Mouse (Mus musculus) G1E-ER4 (cell line): ENCODE results near the gene Grb10. TPM values are rescaled to one million over a fixed set of nuclear protein-coding genes. Genes with fewer than 3 reads are reported as not detected.

Experiments used
- GATA1 ChIP-seq: IDR thresholded peaks from one replicate; pipeline ENCODE4 v1.8.0; 2012; ENCODE audit warnings: low read length, inconsistent platforms
- polyA plus RNA-seq: library from polyadenylated mRNA; stranded (reverse); fragments of >175 nt; gene quantifications from 2 replicates; pipeline ENCODE4 v1.2.3, GENCODE M21; 2012

The Grb10 gene
- polyA plus RNA-seq, 1 experiment, result not detected

GRCm38 (mm10) chr11:11922106-11922505, 116.4 kb downstream of the Grb10 start:
- TF ChIP-seq GATA1, result no peak

GRCm38 (mm10) chr11:11907703-11908413, 130.6 kb downstream of the Grb10 start:
- TF ChIP-seq GATA1, result no peak

GRCm38 (mm10) chr11:11905518-11905917, 133.0 kb downstream of the Grb10 start:
- no peak for TF ChIP-seq GATA1

- no peak for TF ChIP-seq GATA1
These were observed 133.5 kb downstream of the Grb10 start for GRCm38 (mm10) chr11:11904995-11905394.

- no peak for TF ChIP-seq GATA1
These were observed 137.0 kb downstream of the Grb10 start for GRCm38 (mm10) chr11:11901509-11901908.

GRCm38 (mm10) chr11:11898496-11898895, 140.0 kb downstream of the Grb10 start:
- no peak for TF ChIP-seq GATA1

- no peak for TF ChIP-seq GATA1
These were observed 140.7 kb downstream of the Grb10 start, which contains the start of gene Ddc for GRCm38 (mm10) chr11:11897645-11898357. Ddc (minus strand) TSS chr11:11898144.

- no peak for TF ChIP-seq GATA1
These were observed 143.0 kb downstream of the Grb10 start for GRCm38 (mm10) chr11:11895479-11895878.

- no peak for TF ChIP-seq GATA1
These were observed 144.7 kb downstream of the Grb10 start for GRCm38 (mm10) chr11:11893769-11894168.

GRCm38 (mm10) chr11:11892993-11893602, 145.4 kb downstream of the Grb10 start:
- no peak for TF ChIP-seq GATA1

- TF ChIP-seq GATA1, result no peak
These were observed 146.7 kb downstream of the Grb10 start for GRCm38 (mm10) chr11:11891832-11892231.

- TF ChIP-seq GATA1, result no peak
These were observed 148.2 kb downstream of the Grb10 start for GRCm38 (mm10) chr11:11890139-11890741.

- TF ChIP-seq GATA1, result no peak
These were observed 149.8 kb downstream of the Grb10 start for GRCm38 (mm10) chr11:11888727-11889126.

GRCm38 (mm10) chr11:11888051-11888450, 150.4 kb downstream of the Grb10 start:
- no peak for TF ChIP-seq GATA1

GRCm38 (mm10) chr11:11886403-11886998, 152.0 kb downstream of the Grb10 start:
- TF ChIP-seq GATA1, result no peak

GRCm38 (mm10) chr11:11885921-11886320, 152.6 kb downstream of the Grb10 start:
- TF ChIP-seq GATA1, result no peak
